Mouse (Mus musculus) left cerebral cortex, adult 2 months (tissue): ENCODE results near the gene Cldn34b2. TPM values are rescaled to one million over a fixed set of nuclear protein-coding genes. Genes with fewer than 3 reads are reported as not detected.

Experiments
- total RNA-seq, 2 experiments: library from RNA; stranded (reverse); gene quantifications; 2 replicates each; pipeline ENCODE4 v1.2.3; 2021

Cldn34b2 gene
- total RNA-seq, 2 experiments from 2014 or later = not detected

Other genes starting within 250 kb of the Cldn34b2 start
- gene Cldn34b1, start 238.1 kb downstream of the Cldn34b2 start, total RNA-seq = not detected
- gene Magea6, start 192.4 kb downstream of the Cldn34b2 start, total RNA-seq = not detected
- gene Magea3, start 178.9 kb downstream of the Cldn34b2 start, total RNA-seq = not detected
- gene Magea8, start 132.6 kb downstream of the Cldn34b2 start, total RNA-seq = not detected
- gene Magea5, start 65.3 kb downstream of the Cldn34b2 start, total RNA-seq = not detected
- not detected for gene Magea1, start 38.6 kb downstream of the Cldn34b2 start, total RNA-seq
- gene Magea2, start 34.7 kb downstream of the Cldn34b2 start, total RNA-seq = not detected
- gene Sat1, start 88.0 kb upstream of the Cldn34b2 start, total RNA-seq = 10 to 100 TPM; 73.3 to 74.0 TPM
- 10 to 100 TPM; 20.8 to 20.9 TPM for gene Acot9, start 134.0 kb upstream of the Cldn34b2 start, total RNA-seq
- 10 to 100 TPM; 23.6 to 23.7 TPM for gene Prdx4, start 212.3 kb upstream of the Cldn34b2 start, total RNA-seq